Mouse (Mus musculus) MEL (cell line): Measurements from ENCODE around the gene Nfatc4. TPM values are rescaled to one million over a fixed set of nuclear protein-coding genes. Genes with fewer than 3 reads are reported as not detected.
A peak's percentile ranks its signal among the peaks of the same experiment; 100 is the strongest.

ENCODE experiments used
- DNase-seq: peaks from one replicate; pipeline ENCODE4 v3.0.0; 2011; ENCODE audit warnings: low read depth, low spot score
- H3K27ac ChIP-seq: 2 replicates; pipeline ENCODE4 v1.5.1; 2012; ENCODE audit warnings: low read depth, mild to moderate bottlenecking, control low read depth, low read length, moderate library complexity; ENCODE audit not compliant: control insufficient read depth
- H3K27me3 ChIP-seq, 2 experiments: fragments of 150-350 bp in 1 of 2; sonication (generic) in 1 of 2; 2 replicates each; pipeline ENCODE4 v1.6.1; 2012; ENCODE audit warnings: low read length in 2 of 2, mild to moderate bottlenecking in 2 of 2, improper control_type of control experiment in 1 of 2, moderate library complexity in 1 of 2; ENCODE audit not compliant: insufficient read depth in 2 of 2, control insufficient read depth in 1 of 2
- H3K36me3 ChIP-seq, 2 experiments: 2 replicates each; pipeline ENCODE4 v1.6.1; 2012 to 2014; ENCODE audit warnings: low read length in 2 of 2, improper control_type of control experiment in 1 of 2, inconsistent platforms in 1 of 2, mild to moderate bottlenecking in 1 of 2; ENCODE audit not compliant: insufficient read depth in 2 of 2, control insufficient read depth in 1 of 2
- H3K4me1 ChIP-seq, 2 experiments: fragments of 150-350 bp in 1 of 2; sonication (generic) in 1 of 2; 2 replicates each; pipeline ENCODE4 v1.6.1; 2012; ENCODE audit warnings: low read length in 2 of 2, improper control_type of control experiment in 1 of 2, mild to moderate bottlenecking in 1 of 2; ENCODE audit not compliant: insufficient read depth in 2 of 2, control insufficient read depth in 1 of 2
- H3K4me3 ChIP-seq, 2 experiments: fragments of 150-350 bp in 1 of 2; sonication (generic) in 1 of 2; 2 replicates each; pipeline ENCODE4 v1.5.1; 2012; ENCODE audit warnings: low read depth in 2 of 2, low read length in 2 of 2, mild to moderate bottlenecking in 2 of 2, moderate library complexity in 2 of 2, control low read depth in 1 of 2, improper control_type of control experiment in 1 of 2; ENCODE audit not compliant: control insufficient read depth in 1 of 2, insufficient read depth in 1 of 2
- H3K79me2 ChIP-seq: 2 replicates; pipeline ENCODE4 v1.6.1; 2012; ENCODE audit warnings: mild to moderate bottlenecking, low read length, moderate library complexity; ENCODE audit not compliant: control insufficient read depth, poor library complexity, insufficient read depth
- H3K9ac ChIP-seq: 2 replicates; pipeline ENCODE4 v1.6.1; 2012; ENCODE audit warnings: low read depth, mild to moderate bottlenecking, control low read depth, low read length, moderate library complexity; ENCODE audit not compliant: control insufficient read depth, poor library complexity, severe bottlenecking
- H3K9me3 ChIP-seq: fragments of 150-350 bp; sonication (generic); replicated peaks from 2 replicates; pipeline ENCODE4 v1.6.1; 2012; ENCODE audit warnings: mild to moderate bottlenecking, low read length, improper control_type of control experiment, moderate library complexity; ENCODE audit not compliant: insufficient read depth
- CHD2 ChIP-seq: IDR thresholded peaks from 2 replicates; pipeline ENCODE4 v1.6.1; 2011; ENCODE audit warnings: low read length, improper control_type of control experiment
- CTCF ChIP-seq, 3 experiments: IDR thresholded peaks in 2 of 3; conservative IDR thresholded peaks in 1 of 3; 2 replicates each; pipeline ENCODE4 v1.5.1; 2011 to 2012; ENCODE audit warnings: low read length in 3 of 3, low read depth in 2 of 3, mild to moderate bottlenecking in 2 of 3, improper control_type of control experiment in 1 of 3, inconsistent platforms in 1 of 3, mixed read lengths in 1 of 3, moderate library complexity in 1 of 3; ENCODE audit not compliant: control insufficient read depth in 1 of 3, insufficient read depth in 1 of 3, poor library complexity in 1 of 3, severe bottlenecking in 1 of 3
- EP300 ChIP-seq, 2 experiments: IDR thresholded peaks; 2 replicates each; pipeline ENCODE4 v1.6.1; 2011; ENCODE audit warnings: improper control_type of control experiment in 2 of 2, low read length in 2 of 2, low read depth in 1 of 2, mild to moderate bottlenecking in 1 of 2
- ETS1 ChIP-seq: IDR thresholded peaks from 2 replicates; pipeline ENCODE4 v1.6.1; 2012; ENCODE audit warnings: low read depth, mild to moderate bottlenecking, inconsistent platforms, low read length, improper control_type of control experiment, moderate library complexity
- GABPA ChIP-seq: IDR thresholded peaks from 2 replicates; pipeline ENCODE4 v1.6.1; 2012; ENCODE audit warnings: low read depth, mild to moderate bottlenecking, inconsistent platforms, low read length, improper control_type of control experiment, moderate library complexity
- GATA1 ChIP-seq: IDR thresholded peaks from 2 replicates; pipeline ENCODE4 v1.6.1; 2011; ENCODE audit warnings: low read depth, low read length, improper control_type of control experiment
- HCFC1 ChIP-seq: IDR thresholded peaks from 2 replicates; pipeline ENCODE4 v1.6.1; 2012; ENCODE audit warnings: low read depth, mild to moderate bottlenecking, inconsistent platforms, low read length, improper control_type of control experiment, moderate library complexity
- KAT2A ChIP-seq: conservative IDR thresholded peaks from 2 replicates; pipeline ENCODE4 v1.6.1; 2012; ENCODE audit warnings: low read depth, low read length, improper control_type of control experiment, inconsistent platforms
- MAX ChIP-seq: IDR thresholded peaks from 2 replicates; pipeline ENCODE4 v1.6.1; 2011; ENCODE audit warnings: low read length, improper control_type of control experiment
- MEF2A ChIP-seq: IDR thresholded peaks from 2 replicates; pipeline ENCODE4 v1.6.1; 2014; ENCODE audit warnings: low read depth, mild to moderate bottlenecking, inconsistent platforms, low read length, improper control_type of control experiment; ENCODE audit not compliant: poor library complexity, insufficient replicate concordance, severe bottlenecking; ENCODE audit errors: extremely low read depth
- MYB ChIP-seq: IDR thresholded peaks from 2 replicates; pipeline ENCODE4 v1.6.1; 2011; ENCODE audit warnings: mild to moderate bottlenecking, low read depth, low read length, improper control_type of control experiment
- MYC ChIP-seq: IDR thresholded peaks from 2 replicates; pipeline ENCODE4 v1.6.1; 2011; ENCODE audit warnings: low read depth, mild to moderate bottlenecking, low read length, improper control_type of control experiment, moderate library complexity
- NELFE ChIP-seq: IDR thresholded peaks from 2 replicates; pipeline ENCODE4 v1.6.1; 2011; ENCODE audit warnings: low read depth, low read length, improper control_type of control experiment
- NRF1 ChIP-seq: IDR thresholded peaks from 2 replicates; pipeline ENCODE4 v1.6.1; 2014; ENCODE audit warnings: low read depth, mild to moderate bottlenecking, inconsistent platforms, low read length, improper control_type of control experiment, moderate library complexity; ENCODE audit not compliant: poor library complexity, insufficient read depth, severe bottlenecking
- POLR2A ChIP-seq, 2 experiments: IDR thresholded peaks; 2 replicates each; pipeline ENCODE4 v1.6.1; 2011 to 2012; ENCODE audit warnings: low read length in 2 of 2, mild to moderate bottlenecking in 2 of 2, control low read depth in 1 of 2, improper control_type of control experiment in 1 of 2, low read depth in 1 of 2, moderate library complexity in 1 of 2; ENCODE audit not compliant: control insufficient read depth in 1 of 2, insufficient read depth in 1 of 2, poor library complexity in 1 of 2
- POLR2AphosphoS2 ChIP-seq: IDR thresholded peaks from 2 replicates; pipeline ENCODE4 v1.6.1; 2011; ENCODE audit warnings: low read length, improper control_type of control experiment
- POLR2AphosphoS5 ChIP-seq: IDR thresholded peaks from 2 replicates; pipeline ENCODE4 v1.6.1; 2012; ENCODE audit warnings: low read depth, borderline replicate concordance, mild to moderate bottlenecking, inconsistent platforms, low read length, moderate library complexity, mixed read lengths
- RAD21 ChIP-seq: IDR thresholded peaks from 2 replicates; pipeline ENCODE4 v1.6.1; 2011; ENCODE audit warnings: mild to moderate bottlenecking, low read depth, low read length, improper control_type of control experiment
- RCOR1 ChIP-seq: IDR thresholded peaks from 2 replicates; pipeline ENCODE4 v1.6.1; 2012; ENCODE audit warnings: low read depth, mild to moderate bottlenecking, inconsistent platforms, low read length, improper control_type of control experiment
- SMC3 ChIP-seq: IDR thresholded peaks from 2 replicates; pipeline ENCODE4 v1.6.1; 2011; ENCODE audit warnings: low read depth, low read length, improper control_type of control experiment
- TAL1 ChIP-seq: IDR thresholded peaks from 2 replicates; pipeline ENCODE4 v1.6.1; 2012; ENCODE audit warnings: mild to moderate bottlenecking, inconsistent platforms, low read length, moderate library complexity, mixed read lengths
- TBP ChIP-seq: IDR thresholded peaks from 2 replicates; pipeline ENCODE4 v1.8.0; 2011; ENCODE audit warnings: low read depth, low read length, improper control_type of control experiment
- TCF12 ChIP-seq: IDR thresholded peaks from 2 replicates; pipeline ENCODE4 v1.6.1; 2014; ENCODE audit warnings: low read depth, mild to moderate bottlenecking, inconsistent platforms, low read length, improper control_type of control experiment, moderate library complexity
- UBTF ChIP-seq: IDR thresholded peaks from 2 replicates; pipeline ENCODE4 v1.6.1; 2012; ENCODE audit warnings: low read depth, mild to moderate bottlenecking, inconsistent platforms, low read length, improper control_type of control experiment, moderate library complexity, borderline replicate concordance; ENCODE audit not compliant: insufficient read depth
- USF1 ChIP-seq: IDR thresholded peaks from 2 replicates; pipeline ENCODE4 v1.6.1; 2014; ENCODE audit warnings: low read depth, mild to moderate bottlenecking, inconsistent platforms, low read length, improper control_type of control experiment, moderate library complexity
- ZC3H11A ChIP-seq: IDR thresholded peaks from 2 replicates; pipeline ENCODE4 v1.6.1; 2012; ENCODE audit warnings: low read depth, mild to moderate bottlenecking, inconsistent platforms, low read length, improper control_type of control experiment
- ZKSCAN1 ChIP-seq: IDR thresholded peaks from 2 replicates; pipeline ENCODE4 v1.6.1; 2012; ENCODE audit warnings: low read depth, mild to moderate bottlenecking, inconsistent platforms, low read length, improper control_type of control experiment, moderate library complexity
- ZMIZ1 ChIP-seq: IDR thresholded peaks from 2 replicates; pipeline ENCODE4 v1.6.1; 2012; ENCODE audit warnings: low read depth, mild to moderate bottlenecking, inconsistent platforms, low read length, improper control_type of control experiment, moderate library complexity
- ZNF384 ChIP-seq: IDR thresholded peaks from 2 replicates; pipeline ENCODE4 v1.6.1; 2012; ENCODE audit warnings: low read depth, mild to moderate bottlenecking, inconsistent platforms, low read length, improper control_type of control experiment
- polyA plus RNA-seq, 2 experiments: library from polyadenylated mRNA; stranded (reverse) in 1 of 2; unstranded in 1 of 2; fragments of >175 nt in 1 of 2; fragments of >200 nt in 1 of 2; gene quantifications; 2 replicates each; pipeline versions ENCODE4 v1.2.1 to v1.2.4; 2012; ENCODE audit warnings: low replicate concordance in 2 of 2, low read depth in 1 of 2; ENCODE audit not compliant: insufficient read length in 2 of 2, insufficient read depth in 1 of 2, missing spikeins in 1 of 2
- total RNA-seq: library from RNA; depleted of rRNA; stranded (reverse); fragments of 300-350 nt; gene quantifications from 2 replicates; pipeline ENCODE4 v1.2.3, GENCODE M21; 2012

Gene Nfatc4
- total and polyA plus RNA-seq, 3 experiments: 0.27 to 0.71 TPM; not detected in 1

GRCm38 (mm10) chr14:55878316-55878940 is 55.5 kb downstream of the Nfatc4 start:
- Histone ChIP-seq H3K4me3 (no peak overlapping the region), H3K27me3 (no peaks in the 10 kb centered on the region), H3K9ac (no peak overlapping the region), H3K36me3 (peaks cover 0 to 7% of the 10 kb centered on the region in 2 experiments; a peak in 2 of 4 replicates), H3K4me1 (peaks cover 3 to 25% of the 10 kb centered on the region in 2 experiments), H3K79me2 (no peaks in the 10 kb centered on the region), H3K27ac (no peak overlapping the region), H3K9me3 (no peaks in the 10 kb centered on the region)
- TF ChIP-seq CTCF (IDR thresholded peaks at IDR 0.05 in 2 of 3, conservative IDR thresholded peaks at IDR 0.05 in 1 of 3; ENCODE audit: control insufficient read depth in 1 of 3, insufficient read depth in 1 of 3, low read depth in 2 of 3, low read length in 3 of 3, poor library complexity in 1 of 3, severe bottlenecking in 1 of 3): no peak
- TF ChIP-seq UBTF: no peak
- no peak for TF ChIP-seq POLR2AphosphoS5
- TF ChIP-seq ZKSCAN1: no peak
- 0 out of 2 replicates have a peak, but pooled peaks have one; percentile 5 for TF ChIP-seq ZNF384
- no peak for TF ChIP-seq RCOR1
- no peak for DNase-seq

DNA sequence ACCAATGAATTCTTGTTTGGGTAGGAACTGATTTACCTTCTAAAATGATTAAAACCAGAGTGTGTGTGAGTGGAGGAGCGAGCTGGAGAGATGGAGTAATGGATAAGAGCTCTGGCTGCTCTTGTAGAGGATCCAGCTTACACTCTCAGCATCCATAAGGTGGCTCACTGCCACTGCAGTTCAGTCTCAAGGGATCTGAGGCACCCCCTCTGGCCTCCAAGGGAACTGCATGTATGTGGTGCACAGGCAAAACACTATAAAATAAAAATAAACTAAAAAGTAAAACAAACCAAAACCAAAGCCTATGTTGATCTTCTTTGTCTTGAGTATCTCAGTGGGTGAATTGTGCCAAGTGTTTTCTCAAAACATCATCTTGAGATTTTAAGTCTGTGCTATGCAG is 56.7 kb downstream of the Nfatc4 start:
- no peak overlapping the region for H3K27ac ChIP-seq
- peak; percentile 82 for DNase-seq
- TF ChIP-seq TBP: no peak
- no peak for TF ChIP-seq POLR2AphosphoS5
- TF ChIP-seq UBTF: no peak
- peak; percentile 6; the same call in 1 of the 2 replicates for TF ChIP-seq ZC3H11A
- TF ChIP-seq RAD21: peak; percentile 12
- TF ChIP-seq TAL1: no peak
- no peak for TF ChIP-seq POLR2A (IDR thresholded peaks at IDR 0.05; ENCODE audit: control insufficient read depth in 1 of 2, insufficient read depth in 1 of 2, low read depth in 1 of 2, low read length in 2 of 2, poor library complexity in 1 of 2)
- TF ChIP-seq POLR2AphosphoS2: no peak
- TF ChIP-seq MYC: peak; percentile 64; the same call in 1 of the 2 replicates
- TF ChIP-seq KAT2A: no peak
- TF ChIP-seq ZKSCAN1: peak; percentile 98
- TF ChIP-seq ZMIZ1: no peak
- TF ChIP-seq SMC3: peak; percentile 31; the same call in 1 of the 2 replicates
- TF ChIP-seq ETS1: no peak
- TF ChIP-seq HCFC1: no peak
- no peak for TF ChIP-seq CHD2
- no peak for TF ChIP-seq MEF2A
- no peak; a peak in 1 of 4 replicates for TF ChIP-seq EP300 (IDR thresholded peaks at IDR 0.05; ENCODE audit: low read depth in 1 of 2, low read length in 2 of 2)
- TF ChIP-seq USF1: no peak
- TF ChIP-seq NELFE: no peak
- no peak for TF ChIP-seq NRF1
- TF ChIP-seq RCOR1: no peak
- no peak for TF ChIP-seq GATA1
- no peak for TF ChIP-seq MAX
- no peak for TF ChIP-seq GABPA
- TF ChIP-seq TCF12: 0 out of 2 replicates have a peak, but pooled peaks have one; percentile 41
- TF ChIP-seq CTCF (IDR thresholded peaks at IDR 0.05 in 2 of 3, conservative IDR thresholded peaks at IDR 0.05 in 1 of 3; ENCODE audit: control insufficient read depth in 1 of 3, insufficient read depth in 1 of 3, low read depth in 2 of 3, low read length in 3 of 3, poor library complexity in 1 of 3, severe bottlenecking in 1 of 3): peak; percentile 61 to 88 (median 72)
- no peak for TF ChIP-seq ZNF384
- no peak for TF ChIP-seq MYB

More for the DNA sequence above, 56.7 kb downstream of the Nfatc4 start:
- Histone ChIP-seq H3K9me3 (no peaks in the 10 kb centered on the region), H3K4me1 (peaks cover 4 to 29% of the 10 kb centered on the region in 2 experiments), H3K9ac (no peak overlapping the region), H3K36me3 (peaks cover 0 to 7% of the 10 kb centered on the region in 2 experiments; a peak in 2 of 4 replicates), H3K27me3 (no peaks in the 10 kb centered on the region), H3K4me3 (no peak overlapping the region), H3K79me2 (no peaks in the 10 kb centered on the region)
